Mouse (Mus musculus): ENCODE results near the gene Cadps.

The Cadps gene

GRCm38 (mm10) chr14:12391167-12391566 is 431.7 kb downstream of the Cadps start:
- no peak for DNase-seq (ENCODE audit: low read depth, low spot score)

GRCm38 (mm10) chr14:12388806-12389436 is 434.0 kb downstream of the Cadps start:
- DNase-seq (ENCODE audit: low read depth, low spot score): no peak

GRCm38 (mm10) chr14:12388192-12388795 is 434.6 kb downstream of the Cadps start:
- no peak for DNase-seq (ENCODE audit: low read depth, low spot score)

GRCm38 (mm10) chr14:12387176-12387575 is 435.7 kb downstream of the Cadps start:
- DNase-seq (ENCODE audit: low read depth, low spot score): no peak

GRCm38 (mm10) chr14:12377883-12378282 is 445.0 kb downstream of the Cadps start:
- DNase-seq (ENCODE audit: low read depth, low spot score): no peak

GRCm38 (mm10) chr14:12377289-12377688 is 445.6 kb downstream of the Cadps start:
- no peak for DNase-seq (ENCODE audit: low read depth, low spot score)

GRCm38 (mm10) chr14:12375451-12375850 is 447.4 kb downstream of the Cadps start:
- no peak for DNase-seq (ENCODE audit: low read depth, low spot score)

- no peak for DNase-seq (ENCODE audit: low read depth, low spot score)
Measured at GRCm38 (mm10) chr14:12350271-12350916, 472.5 kb downstream of the Cadps start.

- no peak for DNase-seq (ENCODE audit: low read depth, low spot score)
Measured at GRCm38 (mm10) chr14:12349334-12350090, 473.4 kb downstream of the Cadps start.

GRCm38 (mm10) chr14:12348089-12348488 is 474.8 kb downstream of the Cadps start, which contains the start of gene Fezf2:
Gene Fezf2, minus strand, starts transcription at chr14:12348189.
- DNase-seq (ENCODE audit: low read depth, low spot score): no peak

GRCm38 (mm10) chr14:12346865-12347600 is 475.8 kb downstream of the Cadps start:
- DNase-seq (ENCODE audit: low read depth, low spot score): no peak

- no peak for DNase-seq (ENCODE audit: low read depth, low spot score)
Measured at GRCm38 (mm10) chr14:12346011-12346864, 476.6 kb downstream of the Cadps start.

GRCm38 (mm10) chr14:12345241-12345921 is 477.5 kb downstream of the Cadps start:
- no peak for DNase-seq (ENCODE audit: low read depth, low spot score)

- DNase-seq (ENCODE audit: low read depth, low spot score): no peak
Measured at GRCm38 (mm10) chr14:12344746-12345240, 478.1 kb downstream of the Cadps start.

- no peak for DNase-seq (ENCODE audit: low read depth, low spot score)
Measured at GRCm38 (mm10) chr14:12344061-12344745, 478.7 kb downstream of the Cadps start.

- no peak for DNase-seq (ENCODE audit: low read depth, low spot score)
Measured at GRCm38 (mm10) chr14:12343451-12343941, 479.4 kb downstream of the Cadps start.

- DNase-seq (ENCODE audit: low read depth, low spot score): no peak
Measured at GRCm38 (mm10) chr14:12342458-12343131, 480.3 kb downstream of the Cadps start.

GRCm38 (mm10) chr14:12341789-12342457 is 481.0 kb downstream of the Cadps start:
- no peak for DNase-seq (ENCODE audit: low read depth, low spot score)

All from CD4-positive, CD25-positive, alpha-beta regulatory T cell, adult 2 months (primary cell).